Mouse (Mus musculus) layer of hippocampus, adult 11-12 months (tissue): ENCODE measurements around the gene Olfr847.

Source experiments
- DNase-seq: peaks from one replicate; pipeline ENCODE4 v3.0.0; 2022; ENCODE audit warnings: low spot score

The Olfr847 gene

GRCm38 (mm10) chr9:19378569-19378968, at the start of gene Olfr847:
Olfr847 (minus strand) TSS chr9:19378669.
- no peak for DNase-seq

GRCm38 (mm10) chr9:19363905-19364304, 14.6 kb downstream of the Olfr847 start, which contains the start of gene Olfr846:
Olfr846 (minus strand) TSS chr9:19364005.
- DNase-seq = no peak

GRCm38 (mm10) chr9:19336157-19336556, 42.3 kb downstream of the Olfr847 start, which contains the start of gene Olfr845:
Olfr845 (plus strand) TSS chr9:19336457.
- DNase-seq = no peak
